Mouse (Mus musculus) C2C12 (cell line): ENCODE results near the gene Efnb2. TPM values are rescaled to one million over a fixed set of nuclear protein-coding genes. Genes with fewer than 3 reads are reported as not detected.

Experiments
- H3K27me3 ChIP-seq: one replicate; pipeline ENCODE4 v1.6.1; 2011; ENCODE audit not compliant: control insufficient read depth, insufficient read depth, insufficient read length
- H3K36me3 ChIP-seq: one replicate; pipeline ENCODE4 v1.6.1; 2011; ENCODE audit not compliant: control insufficient read depth, insufficient read depth
- H3K4me3 ChIP-seq: one replicate; pipeline ENCODE4 v1.5.1; 2011; ENCODE audit warnings: mild to moderate bottlenecking, control low read depth; ENCODE audit not compliant: poor library complexity, insufficient read depth, severe bottlenecking
- H3K79me2 ChIP-seq: one replicate; pipeline ENCODE4 v1.6.1; 2011; ENCODE audit not compliant: control insufficient read depth, insufficient read depth
- H3K79me3 ChIP-seq: one replicate; pipeline ENCODE4 v1.6.1; 2011; ENCODE audit warnings: low read depth, control low read depth
- H3ac ChIP-seq: one replicate; pipeline ENCODE3; 2011; ENCODE audit warnings: low read depth; ENCODE audit not compliant: control insufficient read depth, insufficient read length
- CEBPB ChIP-seq: IDR thresholded peaks from one replicate; pipeline ENCODE4 v1.6.1; 2011; ENCODE audit warnings: low read depth, mild to moderate bottlenecking, control low read depth, moderate library complexity
- CTCF ChIP-seq: IDR thresholded peaks from one replicate; pipeline ENCODE4 v1.5.1; 2011; ENCODE audit not compliant: control insufficient read depth, insufficient read depth, insufficient read length
- FOSL1 ChIP-seq: IDR thresholded peaks from one replicate; pipeline ENCODE4 v1.8.0; 2011; ENCODE audit warnings: mild to moderate bottlenecking, low read length; ENCODE audit not compliant: poor library complexity, insufficient read depth, severe bottlenecking
- MAX ChIP-seq: IDR thresholded peaks from one replicate; pipeline ENCODE4 v1.6.1; 2011; ENCODE audit warnings: mild to moderate bottlenecking, control low read depth
- MYOD1 ChIP-seq: IDR thresholded peaks from one replicate; pipeline ENCODE4 v1.6.1; 2011; ENCODE audit warnings: low read depth; ENCODE audit not compliant: control insufficient read depth, insufficient read length
- MYOG ChIP-seq: IDR thresholded peaks from one replicate; pipeline ENCODE4 v1.6.1; 2011; ENCODE audit not compliant: control insufficient read depth, insufficient read length; ENCODE audit errors: extremely low read depth
- USF1 ChIP-seq: IDR thresholded peaks from one replicate; pipeline ENCODE4 v1.6.1; 2011; ENCODE audit warnings: low read depth, mild to moderate bottlenecking, control low read depth, moderate library complexity
- polyA plus RNA-seq: library from polyadenylated mRNA; unstranded; fragments of >200 nt; fragmentation: generic; extraction: Trizol; gene quantifications from one replicate; pipeline ENCODE4 v1.2.1, GENCODE M21; 2012; ENCODE audit warnings: missing spikeins

Efnb2 gene
- polyA plus RNA-seq, 1 experiment, result 15.1 TPM

DNA sequence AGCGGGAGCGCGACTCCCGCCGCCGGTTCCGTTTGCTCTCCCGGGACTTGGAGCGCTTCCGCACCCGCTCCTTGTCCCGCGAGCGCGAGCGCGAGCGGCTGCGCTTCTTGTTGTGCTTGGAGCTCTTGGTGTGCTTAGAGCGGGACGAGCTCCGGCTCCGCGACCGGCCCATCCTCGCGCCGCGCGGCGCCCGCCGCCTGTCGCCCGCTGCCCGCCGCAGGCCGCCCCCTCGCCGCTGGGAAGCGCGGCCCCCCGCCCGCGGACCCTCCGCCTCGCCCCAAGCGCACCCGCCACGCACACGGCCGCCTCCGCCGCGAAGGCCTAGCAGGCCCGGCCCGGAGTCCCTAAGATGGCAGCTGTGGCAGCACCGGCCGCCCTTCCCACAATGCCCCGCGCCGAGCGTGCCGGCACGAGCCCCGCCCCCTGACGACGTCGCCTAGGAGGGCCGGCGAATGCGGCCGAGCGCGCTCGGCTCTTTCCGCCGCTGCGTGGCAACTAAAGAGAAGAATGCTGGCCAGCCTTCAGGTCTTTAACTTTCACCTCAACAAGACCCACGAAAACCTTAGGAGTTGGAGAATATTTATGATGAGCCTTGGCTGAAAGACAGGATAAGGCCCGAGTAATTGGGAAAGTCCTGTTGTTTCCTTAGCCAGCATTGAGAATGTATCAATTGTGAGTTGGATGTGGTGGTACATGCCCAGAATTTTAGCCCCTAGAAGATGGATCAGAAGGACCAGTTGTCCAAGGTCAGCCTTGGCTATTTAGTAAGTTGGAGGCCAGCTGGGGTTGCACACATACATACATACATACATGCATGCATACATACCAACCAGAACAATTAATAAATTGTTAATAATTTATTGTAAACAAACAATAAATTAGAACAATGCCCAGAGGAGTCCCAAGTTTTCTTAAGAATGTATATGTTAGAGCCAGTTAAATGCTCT is 29.4 kb upstream of the Efnb2 start, which contains the start of gene Arglu1:
Gene Arglu1, minus strand, starts transcription at position 376 of the 947 bp plus-strand sequence.
- peaks cover 15% of the 10 kb centered on the region for H3K36me3 ChIP-seq
- peak within 1 kb of the TSS; percentile 89 for H3K4me3 ChIP-seq
- H3ac ChIP-seq, result peak within 1 kb of the TSS; percentile 98
- no peak for TF ChIP-seq MYOD1
- peak; percentile 10 for TF ChIP-seq MAX
- peaks cover 46% of the 10 kb centered on the region for H3K79me3 ChIP-seq
- peaks cover 3% of the 10 kb centered on the region for H3K27me3 ChIP-seq
- peaks cover 50% of the 10 kb centered on the region for H3K79me2 ChIP-seq

DNA sequence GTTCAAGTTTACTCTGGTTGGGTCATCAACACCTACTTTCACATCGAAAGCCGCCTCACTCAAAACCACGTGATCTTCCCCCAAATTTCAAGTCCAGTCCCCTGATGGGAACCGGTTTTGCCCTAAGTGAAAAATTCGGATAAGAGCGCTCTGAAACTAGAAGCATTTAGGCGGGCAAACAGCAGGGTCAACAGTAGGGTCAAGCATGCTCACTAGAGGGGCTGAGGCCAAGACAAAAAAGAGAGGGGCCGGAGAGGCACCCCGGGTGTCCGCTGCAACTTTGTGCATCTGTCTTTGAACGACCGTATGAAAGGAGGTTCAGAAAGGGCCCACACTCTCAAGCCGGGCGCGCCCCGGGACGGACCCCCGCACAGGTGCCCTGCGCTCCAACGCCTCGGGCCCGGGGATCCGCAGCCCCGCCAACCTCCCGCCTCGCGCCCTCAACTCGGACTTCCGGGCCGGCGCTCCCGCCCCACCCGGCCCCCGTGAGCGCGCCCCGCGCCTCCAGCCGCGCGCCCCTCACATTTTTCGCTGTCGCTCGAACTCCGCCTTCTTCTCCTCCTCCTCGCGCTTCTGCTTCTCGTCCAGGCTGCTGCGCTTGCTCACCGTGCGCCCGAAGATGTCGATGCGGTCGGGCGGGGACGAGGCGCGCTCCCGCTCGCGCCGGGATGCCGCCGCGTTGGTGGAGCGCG is 28.6 kb upstream of the Efnb2 start:
- TF ChIP-seq MYOD1, result no peak
- peak; percentile 76 for TF ChIP-seq USF1
- peak; percentile 64 for TF ChIP-seq MAX
- TF ChIP-seq CEBPB, result no peak
- Histone ChIP-seq H3K79me2 (peaks cover 59% of the 10 kb centered on the region), H3K4me3 (peak overlapping the region; percentile 89), H3K79me3 (peaks cover 54% of the 10 kb centered on the region), H3ac (peak overlapping the region; percentile 98), H3K36me3 (peaks cover 17% of the 10 kb centered on the region), H3K27me3 (peaks cover 3% of the 10 kb centered on the region)

DNA sequence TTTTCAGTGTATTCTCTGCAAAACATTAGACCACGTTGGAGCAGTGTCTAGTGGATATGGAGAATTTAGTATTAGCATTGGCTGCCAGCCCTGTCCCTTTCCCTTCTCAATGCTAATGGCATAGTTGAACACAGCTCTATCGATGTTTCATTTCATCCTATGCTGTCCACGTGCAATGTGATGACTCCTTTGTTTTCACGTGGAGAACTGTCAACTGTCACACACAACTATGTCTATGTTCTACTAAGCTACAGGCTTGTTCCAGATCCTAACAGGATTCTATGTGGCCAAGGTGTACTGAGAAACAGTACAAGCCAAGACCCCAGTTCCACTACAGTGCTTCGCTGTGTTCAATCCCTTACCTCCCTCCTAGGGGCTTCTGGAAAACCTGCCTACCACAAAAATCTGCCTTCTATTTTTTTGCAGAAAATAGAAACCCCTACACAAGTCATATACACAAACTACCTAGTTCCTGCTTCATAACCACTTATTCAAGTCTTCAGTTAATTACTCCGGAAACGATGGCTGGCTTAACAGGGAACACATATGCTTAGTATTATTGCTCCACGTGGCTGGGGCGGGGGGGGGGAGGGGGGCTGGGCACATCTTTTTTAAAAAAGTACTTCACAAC is 27.9 kb upstream of the Efnb2 start:
- Histone ChIP-seq H3K79me2 (peaks cover 65% of the 10 kb centered on the region), H3K36me3 (peaks cover 23% of the 10 kb centered on the region), H3K4me3 (peak overlapping the region; percentile 89), H3ac (peak overlapping the region; percentile 38), H3K79me3 (peaks cover 61% of the 10 kb centered on the region), H3K27me3 (peaks cover 3% of the 10 kb centered on the region)
- TF ChIP-seq CEBPB (no peak), FOSL1 (no peak), CTCF (no peak), MYOD1 (no peak), USF1 (no peak), MAX (no peak), MYOG (no peak)

DNA sequence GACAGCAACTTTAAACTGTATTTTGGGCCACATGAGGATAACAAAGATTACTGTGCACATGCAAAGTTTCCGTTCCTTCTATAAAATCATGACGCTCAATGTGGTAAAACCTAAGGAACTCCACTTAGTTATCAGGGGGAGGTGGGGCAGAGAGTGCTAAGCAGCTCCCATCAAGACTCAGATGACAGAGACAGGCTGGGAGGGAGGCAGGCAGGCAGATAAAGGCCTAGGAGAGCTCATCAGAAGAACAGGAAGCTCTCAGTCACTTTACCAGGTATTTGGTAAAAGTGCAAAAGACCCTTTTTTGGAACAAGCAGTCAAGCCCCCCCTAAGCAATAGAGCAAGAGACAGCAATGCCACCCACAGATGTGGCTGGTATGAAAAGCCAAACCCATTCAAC is 24.5 kb upstream of the Efnb2 start:
- no peaks in the 10 kb centered on the region for H3K27me3 ChIP-seq
- TF ChIP-seq CEBPB, result no peak
- no peak for TF ChIP-seq FOSL1
- no peak for TF ChIP-seq MAX
- TF ChIP-seq CTCF, result no peak
- TF ChIP-seq USF1, result no peak
- no peak for TF ChIP-seq MYOD1
- TF ChIP-seq MYOG, result no peak
- peaks cover 57% of the 10 kb centered on the region for H3K36me3 ChIP-seq
- H3K79me2 ChIP-seq, result peaks cover 100% of the 10 kb centered on the region
- H3K4me3 ChIP-seq, result no peak overlapping the region
- H3K79me3 ChIP-seq, result peaks cover 93% of the 10 kb centered on the region
- no peak overlapping the region for H3ac ChIP-seq

DNA sequence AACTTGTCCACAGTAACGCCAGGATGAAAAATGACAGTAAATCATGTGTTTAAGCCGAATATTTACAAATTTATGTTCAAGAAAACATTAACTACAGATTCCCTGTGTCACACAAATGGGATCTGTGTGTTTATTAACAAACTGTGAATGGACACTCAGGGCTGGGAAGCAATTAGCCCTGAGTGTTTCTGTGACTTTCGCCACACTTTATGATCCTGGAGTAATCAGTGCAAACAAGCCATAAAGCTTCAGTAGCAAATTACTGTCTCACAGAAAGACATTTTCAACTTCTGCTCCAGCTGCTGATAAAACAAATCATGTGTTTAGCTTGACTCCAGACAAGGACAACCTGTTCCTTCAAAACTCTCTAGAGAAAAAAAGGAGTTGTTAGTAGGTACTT is 21.7 kb upstream of the Efnb2 start:
- TF ChIP-seq MYOG (no peak), USF1 (no peak), MYOD1 (no peak), CEBPB (no peak), MAX (no peak), FOSL1 (no peak), CTCF (no peak)
- Histone ChIP-seq H3ac (no peak overlapping the region), H3K79me3 (peaks cover 98% of the 10 kb centered on the region), H3K4me3 (no peak overlapping the region), H3K27me3 (no peaks in the 10 kb centered on the region), H3K36me3 (peaks cover 86% of the 10 kb centered on the region), H3K79me2 (peaks cover 100% of the 10 kb centered on the region)
